In genomic region chr9:92769528-92769927, GRCm38 (mm10) we compare ENCODE assay signal across 8 mouse cellular contexts.
DNase-seq lines count a peak whose midpoint lies in the region; ATAC-seq and TF ChIP-seq lines count a peak whose summit lies in the region.

No protein-coding gene starts in this region.

- no peak for ATAC-seq in intestine, embryonic 15.5 days

- no peak overlapping the region for H3K27ac ChIP-seq in gastrocnemius, adult 2 months
- H3K27ac ChIP-seq in thymus, adult 2 months (ENCODE audit: control insufficient read depth, insufficient read depth, low read length): no peak overlapping the region
- H3K27ac ChIP-seq in embryonic facial prominence, embryonic 10.5 days (replicated peaks): no peak overlapping the region
- no peak overlapping the region for H3K27ac ChIP-seq in intestine, embryonic 15.5 days

- no peaks in the 10 kb centered on the region for H3K9me3 ChIP-seq in embryonic facial prominence, embryonic 10.5 days
- H3K9me3 ChIP-seq in intestine, embryonic 15.5 days: no peaks in the 10 kb centered on the region

- WGBS in thymus, adult 2 months: 62% methylated on average over 2 of the region's 2 CpGs
- 64% methylated on average over 2 of the region's 2 CpGs for WGBS in embryonic facial prominence, embryonic 10.5 days
- 66% methylated on average over 2 of the region's 2 CpGs for WGBS in intestine, embryonic 15.5 days

- intact Hi-C loops in gastrocnemius, adult 2 months (cut with DNase I): no loop called here

- no peak for TF ChIP-seq POLR2A in thymus, adult 2 months (IDR thresholded peaks at IDR 0.05; ENCODE audit: control insufficient read depth, extremely low read depth, insufficient read depth, low read length, poor library complexity)

- no peaks in the 10 kb centered on the region for H3K4me1 ChIP-seq in thymus, adult 2 months (replicated peaks; ENCODE audit: control insufficient read depth, insufficient read depth, low read length)
- H3K4me1 ChIP-seq in embryonic facial prominence, embryonic 10.5 days: no peaks in the 10 kb centered on the region
- no peaks in the 10 kb centered on the region for H3K4me1 ChIP-seq in intestine, embryonic 15.5 days (replicated peaks)

- no peak overlapping the region for H3K9ac ChIP-seq in intestine, embryonic 15.5 days

- H3K4me2 ChIP-seq in intestine, embryonic 15.5 days (replicated peaks): no peak overlapping the region

- DNase-seq in gastrocnemius, adult 2 months: peak; percentile 20
- DNase-seq in gastrocnemius, postnatal 25 days: no peak
- DNase-seq in thymus, adult 2 months: peak; percentile 7
- no peak for DNase-seq in thymus, adult 18-20 months
- peak; percentile 32 for DNase-seq in embryonic facial prominence, embryonic 10.5 days (ENCODE audit: low spot score)
- peak; percentile 43 for DNase-seq in retina, embryonic 14.5 days (ENCODE audit: low spot score)
- DNase-seq in right cerebral cortex, adult 18-20 months: no peak

- no peaks in the 10 kb centered on the region for H3K27me3 ChIP-seq in thymus, adult 2 months (ENCODE audit: control insufficient read depth, insufficient read depth, low read length)
- H3K27me3 ChIP-seq in embryonic facial prominence, embryonic 10.5 days (replicated peaks; ENCODE audit: low read depth, poor library complexity, severe bottlenecking): no peaks in the 10 kb centered on the region
- no peaks in the 10 kb centered on the region for H3K27me3 ChIP-seq in intestine, embryonic 15.5 days (replicated peaks)

- TF ChIP-seq CTCF in gastrocnemius, adult 2 months (IDR thresholded peaks at IDR 0.05): peak; percentile 70
- no peak for TF ChIP-seq CTCF in thymus, adult 2 months (IDR thresholded peaks at IDR 0.05; ENCODE audit: borderline replicate concordance, control insufficient read depth, extremely low read depth, insufficient read depth, low read length, poor library complexity)

- no peaks in the 10 kb centered on the region for H3K36me3 ChIP-seq in thymus, adult 2 months (ENCODE audit: control insufficient read depth, insufficient read depth, low read length)
- no peaks in the 10 kb centered on the region for H3K36me3 ChIP-seq in embryonic facial prominence, embryonic 10.5 days (replicated peaks)
- H3K36me3 ChIP-seq in intestine, embryonic 15.5 days: no peaks in the 10 kb centered on the region

- H3K4me3 ChIP-seq in gastrocnemius, adult 2 months: no peak overlapping the region
- no peak overlapping the region for H3K4me3 ChIP-seq in thymus, adult 2 months (ENCODE audit: control insufficient read depth, insufficient read depth, low read length)
- no peak overlapping the region for H3K4me3 ChIP-seq in embryonic facial prominence, embryonic 10.5 days
- no peak overlapping the region for H3K4me3 ChIP-seq in intestine, embryonic 15.5 days (replicated peaks)

Comparison
In these comparisons a context has a peak if more than half of its experiments do, and no peak if none do; other contexts are left out.
1. DNase-seq: peak in gastrocnemius, adult 2 months (single experiment), thymus, adult 2 months (single experiment), embryonic facial prominence, embryonic 10.5 days (single experiment) and retina, embryonic 14.5 days (single experiment); none in gastrocnemius, postnatal 25 days (single experiment), thymus, adult 18-20 months (0 of 2) and right cerebral cortex, adult 18-20 months (single experiment).